Mouse (Mus musculus): Measurements from ENCODE around the gene Pfdn2.

GRCm38 (mm10) chr1:171346095-171346450 is 603 bp downstream of the Pfdn2 start:
- TF ChIP-seq POLR2A (IDR thresholded peaks at IDR 0.05; ENCODE audit: extremely low read depth, insufficient read depth, low read length) (no peak), CTCF (IDR thresholded peaks at IDR 0.05; ENCODE audit: low read depth, low read length) (no peak)
